Mouse (Mus musculus) bone marrow macrophage, adult 2 months (primary cell): Measurements from ENCODE around the gene Tifab.

Experiments
- CTCF ChIP-seq: IDR thresholded peaks from 2 replicates; pipeline ENCODE4 v1.5.1; 2012; ENCODE audit warnings: low read depth, mild to moderate bottlenecking, low read length, moderate library complexity
- POLR2A ChIP-seq: IDR thresholded peaks from 2 replicates; pipeline ENCODE4 v1.6.1; 2012; ENCODE audit warnings: mild to moderate bottlenecking, low read depth, low read length, borderline replicate concordance

- TF ChIP-seq POLR2A, result no peak
- TF ChIP-seq CTCF, result peak; percentile 20; the same call in 1 of the 2 replicates
These were observed 11.0 kb downstream of the Tifab start for GRCm38 (mm10) chr13:56167446-56168402.
